Mouse (Mus musculus) frontal cortex, postnatal 14 days (tissue): Measurements from ENCODE around the gene Cyp2b19.
"Not testable (repeated sequence)": the region's sequence is repeated elsewhere in the genome, so short reads cannot be mapped to it uniquely, and the experiment has no call there.

ENCODE experiments used
- DNase-seq, 2 experiments: peaks; one replicate each; pipeline ENCODE4 v3.0.0; 2022; ENCODE audit warnings: low spot score in 2 of 2

The Cyp2b19 gene

GRCm38 (mm10) chr7:26756842-26757241 lies at the start of gene Cyp2b19:
Cyp2b19 (plus strand) TSS chr7:26757142.
- DNase-seq = no peak

- no peak for DNase-seq
Measured at GRCm38 (mm10) chr7:26711061-26711460, 45.9 kb upstream of the Cyp2b19 start.

- DNase-seq = no peak
Measured at GRCm38 (mm10) chr7:26738940-26739339, 18.0 kb upstream of the Cyp2b19 start.

DNA sequence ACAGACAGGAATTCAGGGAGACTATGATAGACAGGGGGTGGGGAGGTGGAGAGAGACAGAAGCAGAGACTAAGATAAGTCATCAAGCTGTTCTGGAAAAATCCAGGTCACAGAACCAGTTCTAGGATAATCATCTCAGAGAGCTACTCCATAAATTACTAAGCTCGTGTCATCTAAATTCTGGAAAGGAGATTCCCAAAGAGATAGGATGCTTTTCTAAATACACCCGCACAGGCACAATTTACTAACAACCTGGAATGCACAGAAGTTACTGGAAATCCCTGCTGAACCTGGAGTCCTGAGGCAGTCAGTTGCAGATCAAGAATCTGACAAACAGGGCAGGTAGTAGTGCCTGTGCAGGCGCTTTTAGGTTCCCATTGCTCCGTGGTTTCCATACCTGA lies 13.0 kb upstream of the Cyp2b19 start:
- no peak for DNase-seq

DNA sequence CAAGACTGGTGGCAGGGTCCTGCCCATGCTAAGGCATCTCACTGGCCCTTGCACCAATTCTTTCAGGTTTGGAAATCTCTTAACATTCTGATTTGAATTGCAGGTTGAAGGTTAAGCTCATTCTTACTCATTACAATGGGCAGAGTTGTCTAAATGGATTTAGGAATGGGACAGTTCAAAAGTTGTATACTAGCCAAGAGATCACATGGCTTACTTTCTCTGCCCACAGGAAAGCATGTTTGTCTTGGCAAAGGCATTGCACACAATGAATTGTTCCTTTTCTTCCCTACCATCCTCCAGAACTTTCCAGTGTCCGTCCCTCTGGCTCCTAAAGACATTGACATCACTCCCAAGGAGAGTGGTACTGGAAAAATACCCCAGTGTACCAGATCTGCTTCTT lies 11.5 kb upstream of the Cyp2b19 start:
- no peak for DNase-seq

DNA sequence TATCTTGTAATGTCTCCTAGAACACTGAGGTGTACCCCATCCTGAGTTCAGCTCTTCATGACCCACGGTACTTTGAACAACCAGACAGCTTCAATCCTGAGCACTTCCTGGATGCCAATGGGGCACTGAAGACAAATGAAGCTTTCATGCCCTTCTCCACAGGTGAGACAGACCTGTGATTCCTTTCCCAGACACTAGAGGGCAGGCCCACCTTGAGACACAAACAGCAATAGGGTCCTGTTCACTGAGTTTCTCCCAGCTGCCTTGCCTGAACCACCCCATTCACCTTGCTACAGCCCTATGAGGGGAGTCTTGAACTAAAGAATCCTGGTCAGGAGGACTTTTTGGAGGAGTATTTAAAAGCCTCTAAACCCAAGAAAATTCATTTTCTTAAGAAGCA lies 10.1 kb downstream of the Cyp2b19 start:
- DNase-seq = no peak

GRCm38 (mm10) chr7:26769881-26770470 lies 13.0 kb downstream of the Cyp2b19 start:
- DNase-seq = no peak

GRCm38 (mm10) chr7:26772866-26773586 lies 16.1 kb downstream of the Cyp2b19 start:
- DNase-seq = no peak

GRCm38 (mm10) chr7:26775866-26776265 lies 18.9 kb downstream of the Cyp2b19 start:
- DNase-seq = no peak

GRCm38 (mm10) chr7:26777806-26778205 lies 20.9 kb downstream of the Cyp2b19 start:
- no peak for DNase-seq

DNA sequence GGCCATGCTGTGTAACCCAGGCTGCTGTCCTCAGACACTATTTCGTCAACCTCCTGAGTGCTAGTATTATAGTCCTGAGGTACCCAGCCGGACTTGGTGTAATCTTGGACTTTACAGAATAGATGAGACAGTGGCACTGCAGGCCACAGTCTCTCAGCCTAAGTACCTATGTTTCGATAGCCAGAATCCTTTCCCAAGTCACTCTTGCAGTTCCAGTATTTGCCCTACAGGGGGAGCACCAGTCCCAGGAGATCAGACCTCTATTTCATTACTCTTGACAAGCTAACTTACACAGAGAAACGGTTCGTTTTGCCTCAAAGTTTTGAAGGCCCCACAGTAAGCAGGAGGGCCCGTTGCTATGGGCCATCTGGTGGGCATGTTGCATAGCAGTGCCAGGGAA lies 21.5 kb downstream of the Cyp2b19 start:
- DNase-seq = peak; percentile 8 to 28

- DNase-seq = no peak
Measured at GRCm38 (mm10) chr7:26779799-26780416, 23.0 kb downstream of the Cyp2b19 start.

- peak; percentile 10 to 24 for DNase-seq
Measured at GRCm38 (mm10) chr7:26780510-26780909, 23.6 kb downstream of the Cyp2b19 start.

DNA sequence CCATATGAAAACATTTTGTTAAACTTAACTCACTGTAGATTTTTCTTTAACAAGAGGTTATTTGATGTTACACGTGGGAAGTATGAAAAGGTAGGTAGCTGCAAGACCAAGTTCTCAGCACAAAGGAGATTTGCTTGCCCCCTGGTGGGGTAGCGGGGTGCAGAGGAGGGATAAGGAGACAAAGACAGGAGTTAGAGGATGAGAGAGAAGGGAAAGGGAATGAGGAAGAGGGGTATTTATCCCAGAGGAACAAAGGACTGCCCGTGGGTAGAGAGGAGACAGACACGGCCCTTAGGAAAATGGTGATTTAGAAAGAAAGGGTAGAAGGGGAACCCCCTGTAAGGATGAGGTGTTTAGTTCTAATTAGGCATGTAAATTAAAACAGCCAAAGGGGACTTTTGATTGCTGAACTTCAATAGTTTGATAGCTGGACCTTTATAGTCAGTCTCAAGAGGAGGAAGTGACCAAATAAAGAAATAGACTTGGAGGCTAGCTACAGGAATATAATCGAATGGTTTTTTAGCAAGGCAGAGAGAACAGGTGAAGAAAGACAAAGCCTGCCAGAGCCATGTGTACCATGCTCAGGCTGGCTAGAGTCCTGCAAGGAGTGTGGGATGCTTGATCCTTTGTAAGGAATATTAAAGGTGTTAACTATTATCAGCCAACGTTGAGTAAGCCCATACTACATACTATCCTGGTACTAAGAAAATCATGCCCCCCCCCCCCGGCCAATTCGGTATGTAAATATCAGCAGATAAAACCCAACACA lies 24.2 kb downstream of the Cyp2b19 start:
- no peak for DNase-seq

DNA sequence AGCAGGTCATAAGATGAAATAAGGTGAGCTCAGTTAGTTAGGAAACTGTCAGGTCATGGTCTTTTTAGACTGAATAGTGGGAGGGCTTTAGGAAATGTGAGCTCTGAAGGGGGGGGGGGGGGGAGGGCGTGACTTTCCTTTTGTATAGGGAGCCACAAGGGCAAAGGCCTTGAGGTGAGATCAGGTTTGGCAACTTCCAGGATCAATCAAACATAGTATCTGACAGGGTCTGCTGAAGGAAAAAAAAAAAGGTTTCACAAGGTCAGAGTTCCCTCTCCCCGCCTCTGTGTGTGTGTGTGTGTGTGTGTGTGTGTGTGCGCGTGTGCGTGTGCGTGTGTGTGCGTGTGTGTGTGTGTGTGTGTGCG lies 24.8 kb downstream of the Cyp2b19 start:
- DNase-seq = no peak

- no peak for DNase-seq
Measured at GRCm38 (mm10) chr7:26783163-26783562, 26.2 kb downstream of the Cyp2b19 start.

- DNase-seq = not testable (repeated sequence)
Measured at GRCm38 (mm10) chr7:26786013-26786412, 29.1 kb downstream of the Cyp2b19 start.

DNA sequence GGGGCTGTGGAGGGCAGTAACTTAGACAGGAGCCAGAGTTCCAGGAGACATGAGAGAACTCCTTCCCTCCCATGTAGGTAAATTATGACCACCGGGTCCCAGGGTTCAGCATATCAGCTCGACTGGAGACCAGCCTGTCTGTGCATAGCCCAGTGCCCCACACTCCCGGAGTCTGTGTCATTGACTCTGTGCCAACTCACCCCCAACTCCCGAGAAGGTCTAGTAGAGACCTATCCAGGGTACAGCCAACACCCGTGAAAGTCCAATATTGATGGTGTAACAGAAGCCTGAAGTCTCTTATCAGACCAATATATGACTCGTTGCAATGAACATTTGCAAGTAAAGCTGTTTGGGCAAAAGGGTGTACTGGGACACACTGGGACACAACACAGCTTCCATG lies 33.0 kb downstream of the Cyp2b19 start:
- DNase-seq = no peak

GRCm38 (mm10) chr7:26800104-26800503 lies 43.2 kb downstream of the Cyp2b19 start:
- DNase-seq = no peak

GRCm38 (mm10) chr7:26800996-26801395 lies 44.1 kb downstream of the Cyp2b19 start:
- DNase-seq = no peak

GRCm38 (mm10) chr7:26808592-26808991 lies 51.6 kb downstream of the Cyp2b19 start, which contains the start of gene Cyp2g1:
Cyp2g1 (plus strand) TSS chr7:26808892.
- no peak for DNase-seq
